Mouse (Mus musculus): ENCODE data around the gene Icam2. TPM values are rescaled to one million over a fixed set of nuclear protein-coding genes. Genes with fewer than 3 reads are reported as not detected.
"Not testable (repeated sequence)": the region's sequence is repeated elsewhere in the genome, so short reads cannot be mapped to it uniquely, and the experiment has no call there.

Icam2 gene
- polyA plus RNA-seq, 1 experiment from 2014 or later, result 14.8 TPM

GRCm38 (mm10) chr11:106355382-106356128 is 32.3 kb downstream of the Icam2 start:
- Histone ChIP-seq H3K9me3 (no peaks in the 10 kb centered on the region), H3K36me3 (replicated peaks) (no peaks in the 10 kb centered on the region), H3K27ac (no peak overlapping the region), H3K4me3 (no peak overlapping the region), H3K4me1 (peaks cover 12% of the 10 kb centered on the region), H3K27me3 (ENCODE audit: poor library complexity, severe bottlenecking) (no peaks in the 10 kb centered on the region)
- 74% methylated on average over 19 of the region's 19 CpGs for WGBS
- no peak for DNase-seq (ENCODE audit: extremely low spot score, low spot score)

GRCm38 (mm10) chr11:106354181-106354580 is 33.7 kb downstream of the Icam2 start:
- H3K36me3 ChIP-seq (replicated peaks), result no peaks in the 10 kb centered on the region
- peaks cover 12% of the 10 kb centered on the region for H3K4me1 ChIP-seq
- DNase-seq (ENCODE audit: extremely low spot score, low spot score), result no peak
- H3K27me3 ChIP-seq (ENCODE audit: poor library complexity, severe bottlenecking), result no peaks in the 10 kb centered on the region
- 61% methylated on average over 1 of the region's 1 CpGs for WGBS
- no peak overlapping the region for H3K4me3 ChIP-seq
- H3K9me3 ChIP-seq, result no peaks in the 10 kb centered on the region
- H3K27ac ChIP-seq, result no peak overlapping the region

GRCm38 (mm10) chr11:106353188-106353587 is 34.7 kb downstream of the Icam2 start, which contains the start of gene Scn4a:
TSS of gene Scn4a (minus strand) at chr11:106353288.
- H3K4me3 ChIP-seq, result no peak within 1 kb of the TSS
- H3K27ac ChIP-seq, result no peak within 1 kb of the TSS
- no peaks in the 10 kb centered on the region for H3K9me3 ChIP-seq
- H3K36me3 ChIP-seq (replicated peaks), result no peaks in the 10 kb centered on the region
- WGBS, result 90% methylated on average over 12 of the region's 12 CpGs
- no peaks in the 10 kb centered on the region for H3K27me3 ChIP-seq (ENCODE audit: poor library complexity, severe bottlenecking)
- H3K4me1 ChIP-seq, result peaks cover 12% of the 10 kb centered on the region
- no peak for DNase-seq (ENCODE audit: extremely low spot score, low spot score)

GRCm38 (mm10) chr11:106351941-106352340 is 35.9 kb downstream of the Icam2 start:
- DNase-seq (ENCODE audit: extremely low spot score, low spot score), result no peak
- 88% methylated on average over 4 of the region's 4 CpGs for WGBS
- no peak overlapping the region for H3K27ac ChIP-seq
- no peak overlapping the region for H3K4me3 ChIP-seq
- H3K4me1 ChIP-seq, result peaks cover 12% of the 10 kb centered on the region
- no peaks in the 10 kb centered on the region for H3K27me3 ChIP-seq (ENCODE audit: poor library complexity, severe bottlenecking)
- no peaks in the 10 kb centered on the region for H3K9me3 ChIP-seq
- no peaks in the 10 kb centered on the region for H3K36me3 ChIP-seq (replicated peaks)

GRCm38 (mm10) chr11:106351253-106351652 is 36.6 kb downstream of the Icam2 start:
- no peak overlapping the region for H3K27ac ChIP-seq
- no peaks in the 10 kb centered on the region for H3K27me3 ChIP-seq (ENCODE audit: poor library complexity, severe bottlenecking)
- H3K9me3 ChIP-seq, result no peaks in the 10 kb centered on the region
- peaks cover 12% of the 10 kb centered on the region for H3K4me1 ChIP-seq
- H3K4me3 ChIP-seq, result no peak overlapping the region
- H3K36me3 ChIP-seq (replicated peaks), result no peaks in the 10 kb centered on the region
- WGBS, result 75% methylated on average over 3 of the region's 3 CpGs
- no peak for DNase-seq (ENCODE audit: extremely low spot score, low spot score)

- 74% methylated on average over 5 of the region's 5 CpGs for WGBS
- Histone ChIP-seq H3K36me3 (replicated peaks) (no peaks in the 10 kb centered on the region), H3K27me3 (ENCODE audit: poor library complexity, severe bottlenecking) (no peaks in the 10 kb centered on the region), H3K4me1 (peaks cover 12% of the 10 kb centered on the region), H3K9me3 (no peaks in the 10 kb centered on the region), H3K27ac (no peak overlapping the region), H3K4me3 (no peak overlapping the region)
- no peak for DNase-seq (ENCODE audit: extremely low spot score, low spot score)
Measured at GRCm38 (mm10) chr11:106350853-106351252, 37.0 kb downstream of the Icam2 start.

- 87% methylated on average over 6 of the region's 6 CpGs for WGBS
- Histone ChIP-seq H3K27ac (no peak overlapping the region), H3K36me3 (replicated peaks) (no peaks in the 10 kb centered on the region), H3K4me3 (no peak overlapping the region), H3K9me3 (no peaks in the 10 kb centered on the region), H3K27me3 (ENCODE audit: poor library complexity, severe bottlenecking) (no peaks in the 10 kb centered on the region), H3K4me1 (peaks cover 17% of the 10 kb centered on the region)
- DNase-seq (ENCODE audit: extremely low spot score, low spot score), result no peak
Measured at GRCm38 (mm10) chr11:106349772-106350171, 38.1 kb downstream of the Icam2 start.

- H3K27ac ChIP-seq, result no peak overlapping the region
Measured at GRCm38 (mm10) chr11:106344910-106345309, 43.0 kb downstream of the Icam2 start.

GRCm38 (mm10) chr11:106340990-106341520 is 46.8 kb downstream of the Icam2 start:
- Histone ChIP-seq H3K36me3 (replicated peaks) (no peaks in the 10 kb centered on the region), H3K4me1 (peaks cover 36% of the 10 kb centered on the region), H3K4me3 (no peak overlapping the region), H3K27me3 (ENCODE audit: poor library complexity, severe bottlenecking) (no peaks in the 10 kb centered on the region), H3K9me3 (no peaks in the 10 kb centered on the region), H3K27ac (no peak overlapping the region)
- 83% methylated on average over 9 of the region's 9 CpGs for WGBS
- no peak for DNase-seq (ENCODE audit: extremely low spot score, low spot score)

More at GRCm38 (mm10) chr11:106344910-106345309, 43.0 kb downstream of the Icam2 start:
- Histone ChIP-seq H3K4me3 (no peak overlapping the region), H3K36me3 (replicated peaks) (no peaks in the 10 kb centered on the region), H3K27me3 (ENCODE audit: poor library complexity, severe bottlenecking) (no peaks in the 10 kb centered on the region), H3K4me1 (peaks cover 22% of the 10 kb centered on the region), H3K9me3 (no peaks in the 10 kb centered on the region)
- no peak for DNase-seq (ENCODE audit: extremely low spot score, low spot score)
- 57% methylated on average over 6 of the region's 6 CpGs for WGBS

GRCm38 (mm10) chr11:106339323-106339722 is 48.6 kb downstream of the Icam2 start:
- peaks cover 24% of the 10 kb centered on the region for H3K4me1 ChIP-seq
- H3K9me3 ChIP-seq; H3K27ac ChIP-seq; H3K27me3 ChIP-seq (ENCODE audit: poor library complexity, severe bottlenecking); DNase-seq (ENCODE audit: extremely low spot score, low spot score); H3K4me3 ChIP-seq; H3K36me3 ChIP-seq (replicated peaks): not testable (repeated sequence)
- WGBS, result 92% methylated on average over 4 of the region's 4 CpGs

GRCm38 (mm10) chr11:106338870-106339269 is 49.0 kb downstream of the Icam2 start:
- no peak for DNase-seq (ENCODE audit: extremely low spot score, low spot score)
- peaks cover 28% of the 10 kb centered on the region for H3K4me1 ChIP-seq
- no peaks in the 10 kb centered on the region for H3K27me3 ChIP-seq (ENCODE audit: poor library complexity, severe bottlenecking)
- no peak overlapping the region for H3K4me3 ChIP-seq
- 81% methylated on average over 7 of the region's 7 CpGs for WGBS
- no peaks in the 10 kb centered on the region for H3K9me3 ChIP-seq
- H3K36me3 ChIP-seq (replicated peaks), result no peaks in the 10 kb centered on the region
- no peak overlapping the region for H3K27ac ChIP-seq

- peak overlapping the region; percentile 16; the same call in 1 of the 2 replicates for H3K27ac ChIP-seq
Measured at GRCm38 (mm10) chr11:106338029-106338428, 49.8 kb downstream of the Icam2 start.

GRCm38 (mm10) chr11:106334066-106334465 is 53.8 kb downstream of the Icam2 start:
- no peak overlapping the region for H3K27ac ChIP-seq
- 23% methylated on average over 2 of the region's 2 CpGs for WGBS
- no peaks in the 10 kb centered on the region for H3K36me3 ChIP-seq (replicated peaks)
- H3K9me3 ChIP-seq, result no peaks in the 10 kb centered on the region
- DNase-seq (ENCODE audit: extremely low spot score, low spot score), result no peak
- H3K4me1 ChIP-seq, result peaks cover 23% of the 10 kb centered on the region
- H3K27me3 ChIP-seq (ENCODE audit: poor library complexity, severe bottlenecking), result no peaks in the 10 kb centered on the region
- no peak overlapping the region for H3K4me3 ChIP-seq

More at GRCm38 (mm10) chr11:106338029-106338428, 49.8 kb downstream of the Icam2 start:
- DNase-seq (ENCODE audit: extremely low spot score, low spot score), result no peak
- H3K4me1 ChIP-seq, result peaks cover 31% of the 10 kb centered on the region
- H3K9me3 ChIP-seq, result no peaks in the 10 kb centered on the region
- no peak overlapping the region for H3K4me3 ChIP-seq
- H3K27me3 ChIP-seq (ENCODE audit: poor library complexity, severe bottlenecking), result no peaks in the 10 kb centered on the region
- WGBS, result 81% methylated on average over 5 of the region's 5 CpGs
- H3K36me3 ChIP-seq (replicated peaks), result no peaks in the 10 kb centered on the region

Data from forebrain, embryonic 10.5 days (tissue).